30 mouse cellular contexts compared by ENCODE assay signal in genomic region chr7:141006446-141006845, GRCm38 (mm10). TPM values are rescaled to one million over a fixed set of nuclear protein-coding genes. Genes with fewer than 3 reads are reported as not detected.
DNase-seq lines count a peak whose midpoint lies in the region; ATAC-seq and TF ChIP-seq lines count a peak whose summit lies in the region.
"Had no signal": no experiment of that assay in that cellular context is flagged by ENCODE, and none has a peak within 500 bp of the region (broad histone marks: within the 10 kb centered on the region; RNA-seq: fewer than 3 reads in every experiment).

No protein-coding gene starts in this region.

- whole genome bisulfite sequencing in bone marrow, adult 2 months: 14% methylated on average over 6 of the region's 6 CpGs
- 95% methylated on average over 6 of the region's 6 CpGs for WGBS in hindbrain, embryonic 11.5 days
- 91% methylated on average over 6 of the region's 6 CpGs for WGBS in forebrain, embryonic 11.5 days

- peak; percentile 61 for DNase-seq in CD4-positive helper T cell, adult 2 months (ENCODE audit: low read depth, low spot score)
- peak; percentile 56 for DNase-seq in ES-CJ7 (ENCODE audit: low read depth, low spot score)
- DNase-seq in hindbrain, embryonic 11.5 days (ENCODE audit: low spot score): no peak
- DNase-seq in forebrain, embryonic 11.5 days (ENCODE audit: low spot score): no peak
- DNase-seq in heart, postnatal 10 days: no peak
- DNase-seq in left cerebral cortex, adult 2 months (ENCODE audit: extremely low spot score in 1 of 2, low spot score in 2 of 2): no peak
- DNase-seq: adrenal gland, adult 8-10 months; cerebellum, adult 11-12 months; cerebellum, adult 9-11 months; cerebellum, postnatal 36 days; gastrocnemius, postnatal 14 days had no signal

- peak overlapping the region; percentile 41; the same call in 1 of the 2 replicates for H3K27ac ChIP-seq in bone marrow, adult 2 months (ENCODE audit: control insufficient read depth, insufficient read depth, low read depth, low read length, poor library complexity)
- H3K27ac ChIP-seq in hindbrain, embryonic 11.5 days (ENCODE audit: low read depth, low read length): no peak overlapping the region
- H3K27ac ChIP-seq in forebrain, embryonic 11.5 days (ENCODE audit: low read depth, low read length): no peak overlapping the region
- H3K27ac ChIP-seq in left cerebral cortex, adult 2 months: no peak overlapping the region
- H3K27ac ChIP-seq: embryonic facial prominence, embryonic 13.5 days; forebrain, embryonic 13.5 days; hindbrain, embryonic 15.5 days had no signal

- no peaks in the 10 kb centered on the region for H3K9me3 ChIP-seq in hindbrain, embryonic 11.5 days (ENCODE audit: control insufficient read depth, low read length)
- no peaks in the 10 kb centered on the region for H3K9me3 ChIP-seq in forebrain, embryonic 11.5 days (ENCODE audit: control insufficient read depth, low read length)
- H3K9me3 ChIP-seq: embryonic facial prominence, embryonic 13.5 days; forebrain, embryonic 13.5 days; heart, embryonic 12.5 days; hindbrain, embryonic 15.5 days had no signal

- ATAC-seq in megakaryocyte, adult 5-6 weeks (ENCODE audit: poor library complexity, severe bottlenecking): peak; percentile 44
- no peak for ATAC-seq in hindbrain, embryonic 11.5 days (ENCODE audit: low FRiP score)
- no peak for ATAC-seq in forebrain, embryonic 11.5 days (replicated peaks; ENCODE audit: low FRiP score)
- ATAC-seq: forebrain, embryonic 13.5 days; forebrain, postnatal 0 days; inflammation-experienced regulatory T-cells, adult 6 months; intestine, postnatal 0 days; Patski had no signal

- H3K9ac ChIP-seq in hindbrain, embryonic 11.5 days (ENCODE audit: low read depth, low read length): no peak overlapping the region
- no peak overlapping the region for H3K9ac ChIP-seq in forebrain, embryonic 11.5 days (ENCODE audit: low read length)
- H3K9ac ChIP-seq: embryonic facial prominence, embryonic 13.5 days; forebrain, embryonic 13.5 days; forebrain, postnatal 0 days; heart, embryonic 12.5 days; hindbrain, embryonic 15.5 days had no signal

- no peaks in the 10 kb centered on the region for H3K36me3 ChIP-seq in hindbrain, embryonic 11.5 days (ENCODE audit: control insufficient read depth, insufficient read depth, low read length)
- no peaks in the 10 kb centered on the region for H3K36me3 ChIP-seq in forebrain, embryonic 11.5 days (ENCODE audit: control insufficient read depth, insufficient read depth, low read length)
- H3K36me3 ChIP-seq: embryonic facial prominence, embryonic 13.5 days; heart, embryonic 12.5 days; hindbrain, embryonic 15.5 days had no signal

- intact Hi-C loops in heart, postnatal 10 days (cut with DNase I): loop anchor here (5.0 kb wide), 1 partner anchor 34 kb away; no protein-coding TSS in a partner anchor
- intact Hi-C loops in left cerebral cortex, adult 2 months (cut with DNase I): loop anchor here (5.0 kb wide), 1 partner anchor 49 kb away; the partner anchor contains the start of genes Gm45717 and Ifitm2

- TF ChIP-seq CTCF in bone marrow, adult 2 months (IDR thresholded peaks at IDR 0.05; ENCODE audit: control insufficient read depth, insufficient read depth, low read length): no peak
- TF ChIP-seq CTCF in left cerebral cortex, adult 2 months (IDR thresholded peaks at IDR 0.05): no peak

- H3K4me3 ChIP-seq in bone marrow, adult 2 months (replicated peaks; ENCODE audit: control insufficient read depth, low read depth, low read length): no peak overlapping the region
- H3K4me3 ChIP-seq in hindbrain, embryonic 11.5 days (ENCODE audit: low read depth, low read length): no peak overlapping the region
- H3K4me3 ChIP-seq in forebrain, embryonic 11.5 days (ENCODE audit: low read depth, low read length): no peak overlapping the region
- H3K4me3 ChIP-seq in left cerebral cortex, adult 2 months: no peak overlapping the region
- H3K4me3 ChIP-seq: embryonic facial prominence, embryonic 13.5 days; forebrain, embryonic 13.5 days; heart, embryonic 12.5 days; hindbrain, embryonic 15.5 days had no signal

- no peaks in the 10 kb centered on the region for H3K27me3 ChIP-seq in hindbrain, embryonic 11.5 days (ENCODE audit: control insufficient read depth, insufficient read depth, low read length)
- no peaks in the 10 kb centered on the region for H3K27me3 ChIP-seq in forebrain, embryonic 11.5 days (ENCODE audit: control insufficient read depth, insufficient read depth, low read length)
- H3K27me3 ChIP-seq: embryonic facial prominence, embryonic 13.5 days; forebrain, embryonic 13.5 days; hindbrain, embryonic 15.5 days; Patski had no signal

- TF ChIP-seq POLR2A in bone marrow, adult 2 months (IDR thresholded peaks at IDR 0.05; ENCODE audit: borderline replicate concordance, control insufficient read depth, low read depth, low read length): no peak

- H3K4me1 ChIP-seq in bone marrow, adult 2 months (ENCODE audit: control insufficient read depth, insufficient read depth, low read length): peaks cover 5% of the 10 kb centered on the region; the same call in 1 of the 2 replicates
- H3K4me1 ChIP-seq in hindbrain, embryonic 11.5 days (replicated peaks; ENCODE audit: control insufficient read depth, insufficient read depth, low read length): no peaks in the 10 kb centered on the region
- no peaks in the 10 kb centered on the region; the same call in 1 of the 2 replicates for H3K4me1 ChIP-seq in forebrain, embryonic 11.5 days (replicated peaks; ENCODE audit: control insufficient read depth, insufficient read depth, low read length)

- no peak overlapping the region for H3K4me2 ChIP-seq in hindbrain, embryonic 11.5 days (replicated peaks; ENCODE audit: low read depth, low read length)
- no peak overlapping the region for H3K4me2 ChIP-seq in forebrain, embryonic 11.5 days (ENCODE audit: low read depth, low read length, severe bottlenecking)
- H3K4me2 ChIP-seq: embryonic facial prominence, embryonic 13.5 days; forebrain, embryonic 13.5 days; heart, embryonic 12.5 days; hindbrain, embryonic 15.5 days had no signal

RNA-seq across cellular contexts. Expression of gene Ifitm3, which starts 4.1 kb away (rescaled TPM):
- 166 and 209 TPM in 2 replicates for polyA plus RNA-seq in bone marrow, adult 2 months (2011; ENCODE audit: insufficient read depth, insufficient read length, low replicate concordance, missing spikeins)
- total RNA-seq in megakaryocyte, adult 5-6 weeks (2015): 2,002 and 2,201 TPM in 2 replicates
- 715 and 839 TPM in 2 replicates for total RNA-seq in megakaryocyte, adult 5-6 weeks (2017)
- polyA plus RNA-seq in hindbrain, embryonic 11.5 days (2014; fragmentation: Nextera tagmentation; extraction: Ambion mirVana): 18.6 and 20.6 TPM in 2 replicates
- 9.4 and 9.7 TPM in 2 replicates for polyA plus RNA-seq in forebrain, embryonic 11.5 days (2014; fragmentation: Nextera tagmentation; extraction: Ambion mirVana)
- 100 to 1,000 TPM; 104 to 117 TPM for total RNA-seq in heart, postnatal 10 days (2021)
- 10 to 100 TPM; 10.9 to 16.7 TPM for total RNA-seq in left cerebral cortex, adult 2 months (2021)

RNA-seq across cellular contexts. Expression of gene Ifitm6, which starts 11.3 kb away (rescaled TPM):
- polyA plus RNA-seq in bone marrow, adult 2 months (2011; ENCODE audit: insufficient read depth, insufficient read length, low replicate concordance, missing spikeins): 195 and 524 TPM in 2 replicates
- 1,773 and 2,031 TPM in 2 replicates for total RNA-seq in megakaryocyte, adult 5-6 weeks (2015)
- 1,518 and 1,657 TPM in 2 replicates for total RNA-seq in megakaryocyte, adult 5-6 weeks (2017)
- polyA plus RNA-seq in hindbrain, embryonic 11.5 days (2014; fragmentation: Nextera tagmentation; extraction: Ambion mirVana): 0.24 TPM in 1 of 2 replicates, not detected in the other
- not detected in 2 replicates for polyA plus RNA-seq in forebrain, embryonic 11.5 days (2014; fragmentation: Nextera tagmentation; extraction: Ambion mirVana)
- under 1 TPM in 1 of 2 experiments, not detected in 1; 0.69 TPM for total RNA-seq in heart, postnatal 10 days (2021)
- under 1 TPM in 1 of 2 experiments, not detected in 1; 0.57 TPM for total RNA-seq in left cerebral cortex, adult 2 months (2021)
- total RNA-seq: CH12.LX; gastrocnemius, adult 18-20 months; gastrocnemius, postnatal 14 days had no signal
- polyA plus RNA-seq: forebrain, embryonic 13.5 days; heart, embryonic 12.5 days had no signal

RNA-seq across cellular contexts. Expression of gene Gm17387, which starts 22.5 kb away (rescaled TPM):
- polyA plus RNA-seq in bone marrow, adult 2 months (2011; ENCODE audit: insufficient read depth, insufficient read length, low replicate concordance, missing spikeins): not detected in 2 replicates
- total RNA-seq in megakaryocyte, adult 5-6 weeks (2015): not detected in 2 replicates
- not detected in 2 replicates for total RNA-seq in megakaryocyte, adult 5-6 weeks (2017)
- polyA plus RNA-seq in hindbrain, embryonic 11.5 days (2014; fragmentation: Nextera tagmentation; extraction: Ambion mirVana): not detected in 2 replicates
- polyA plus RNA-seq in forebrain, embryonic 11.5 days (2014; fragmentation: Nextera tagmentation; extraction: Ambion mirVana): not detected in 2 replicates
- not detected for total RNA-seq in heart, postnatal 10 days (2021)
- total RNA-seq in left cerebral cortex, adult 2 months (2021): not detected
- total RNA-seq: adrenal gland, adult 8-10 months; adrenal gland, postnatal 36 days; CH12.LX; forebrain, postnatal 0 days; gastrocnemius, adult 18-20 months; gastrocnemius, postnatal 14 days; heart, adult 8-10 months; heart, postnatal 36 days had no signal
- polyA plus RNA-seq: brain, embryonic 14.5 days; C2C12; embryonic facial prominence, embryonic 13.5 days; forebrain, embryonic 13.5 days; forebrain, postnatal 0 days; gonadal fat pad, adult 2 months; heart, embryonic 12.5 days; heart, embryonic 16.5 days; hindbrain, embryonic 15.5 days; inflammation-experienced regulatory T-cells, adult 6 months; intestine, postnatal 0 days; Patski had no signal

RNA-seq across cellular contexts. Expression of gene Ifitm1, which starts 39.4 kb away (rescaled TPM):
- 32.8 and 82.9 TPM in 2 replicates for polyA plus RNA-seq in bone marrow, adult 2 months (2011; ENCODE audit: insufficient read depth, insufficient read length, low replicate concordance, missing spikeins)
- 110 and 111 TPM in 2 replicates for total RNA-seq in megakaryocyte, adult 5-6 weeks (2015)
- 48.4 and 56.3 TPM in 2 replicates for total RNA-seq in megakaryocyte, adult 5-6 weeks (2017)
- 6.9 and 7.8 TPM in 2 replicates for polyA plus RNA-seq in hindbrain, embryonic 11.5 days (2014; fragmentation: Nextera tagmentation; extraction: Ambion mirVana)
- 5.6 and 8.1 TPM in 2 replicates for polyA plus RNA-seq in forebrain, embryonic 11.5 days (2014; fragmentation: Nextera tagmentation; extraction: Ambion mirVana)
- total RNA-seq in heart, postnatal 10 days (2021): 1 to 10 TPM; 2.4 to 3.8 TPM
- 1 to 10 TPM; 3.7 to 5.8 TPM for total RNA-seq in left cerebral cortex, adult 2 months (2021)

RNA-seq across cellular contexts. Expression of gene Ifitm2, which starts 50.7 kb away (rescaled TPM):
- 71.7 and 147 TPM in 2 replicates for polyA plus RNA-seq in bone marrow, adult 2 months (2011; ENCODE audit: insufficient read depth, insufficient read length, low replicate concordance, missing spikeins)
- 773 and 813 TPM in 2 replicates for total RNA-seq in megakaryocyte, adult 5-6 weeks (2015)
- total RNA-seq in megakaryocyte, adult 5-6 weeks (2017): 401 and 447 TPM in 2 replicates
- polyA plus RNA-seq in hindbrain, embryonic 11.5 days (2014; fragmentation: Nextera tagmentation; extraction: Ambion mirVana): 290 and 308 TPM in 2 replicates
- polyA plus RNA-seq in forebrain, embryonic 11.5 days (2014; fragmentation: Nextera tagmentation; extraction: Ambion mirVana): 225 and 231 TPM in 2 replicates
- total RNA-seq in heart, postnatal 10 days (2021): 100 to 1,000 TPM; 168 to 187 TPM
- total RNA-seq in left cerebral cortex, adult 2 months (2021): 10 to 100 TPM; 10.8 to 17.7 TPM

Comparison
In these comparisons a context has a peak if more than half of its experiments do, and no peak if none do; other contexts are left out.
1. DNase-seq: peak in CD4-positive helper T cell, adult 2 months (single experiment) and ES-CJ7 (single experiment); none in hindbrain, embryonic 11.5 days (single experiment), forebrain, embryonic 11.5 days (single experiment), heart, postnatal 10 days (0 of 2) and left cerebral cortex, adult 2 months (0 of 2).
2. RNA of gene Ifitm3, which starts 4.1 kb away (total RNA-seq): 715 to 2,201 TPM in megakaryocyte, adult 5-6 weeks; 104 to 117 TPM in heart, postnatal 10 days and 10.9 to 16.7 TPM in left cerebral cortex, adult 2 months; every median in the first group is over 4 times any median in the second.
3. RNA of gene Ifitm6, which starts 11.3 kb away (total RNA-seq): 1,518 to 2,031 TPM in megakaryocyte, adult 5-6 weeks; 0.69 TPM in heart, postnatal 10 days and 0.57 TPM in left cerebral cortex, adult 2 months; every median in the first group is over 100 times any median in the second.